Mouse (Mus musculus) MEL (cell line): ENCODE data around the gene Gpr174.

ENCODE experiments used
- CTCF ChIP-seq, 3 experiments: IDR thresholded peaks in 2 of 3; conservative IDR thresholded peaks in 1 of 3; 2 replicates each; pipeline ENCODE4 v1.5.1; 2011 to 2012; ENCODE audit warnings: low read length in 3 of 3, low read depth in 2 of 3, mild to moderate bottlenecking in 2 of 3, improper control_type of control experiment in 1 of 3, inconsistent platforms in 1 of 3, mixed read lengths in 1 of 3, moderate library complexity in 1 of 3; ENCODE audit not compliant: control insufficient read depth in 1 of 3, insufficient read depth in 1 of 3, poor library complexity in 1 of 3, severe bottlenecking in 1 of 3
- E2F4 ChIP-seq: IDR thresholded peaks from 2 replicates; pipeline ENCODE4 v1.6.1; 2011; ENCODE audit warnings: low read depth, low read length, improper control_type of control experiment, borderline replicate concordance
- EP300 ChIP-seq, 2 experiments: IDR thresholded peaks; 2 replicates each; pipeline ENCODE4 v1.6.1; 2011; ENCODE audit warnings: improper control_type of control experiment in 2 of 2, low read length in 2 of 2, low read depth in 1 of 2, mild to moderate bottlenecking in 1 of 2
- MXI1 ChIP-seq: IDR thresholded peaks from 2 replicates; pipeline ENCODE4 v1.6.1; 2011; ENCODE audit warnings: mild to moderate bottlenecking, low read depth, low read length, improper control_type of control experiment
- POLR2A ChIP-seq, 2 experiments: IDR thresholded peaks; 2 replicates each; pipeline ENCODE4 v1.6.1; 2011 to 2012; ENCODE audit warnings: low read length in 2 of 2, mild to moderate bottlenecking in 2 of 2, control low read depth in 1 of 2, improper control_type of control experiment in 1 of 2, low read depth in 1 of 2, moderate library complexity in 1 of 2; ENCODE audit not compliant: control insufficient read depth in 1 of 2, insufficient read depth in 1 of 2, poor library complexity in 1 of 2
- TAL1 ChIP-seq: IDR thresholded peaks from 2 replicates; pipeline ENCODE4 v1.6.1; 2012; ENCODE audit warnings: mild to moderate bottlenecking, inconsistent platforms, low read length, moderate library complexity, mixed read lengths

GRCm38 (mm10) chrX:107277606-107278005, 21.9 kb downstream of the Gpr174 start:
- TF ChIP-seq CTCF (IDR thresholded peaks at IDR 0.05 in 2 of 3, conservative IDR thresholded peaks at IDR 0.05 in 1 of 3; ENCODE audit: control insufficient read depth in 1 of 3, insufficient read depth in 1 of 3, low read depth in 2 of 3, low read length in 3 of 3, poor library complexity in 1 of 3, severe bottlenecking in 1 of 3) (no peak), E2F4 (no peak), EP300 (IDR thresholded peaks at IDR 0.05; ENCODE audit: low read depth in 1 of 2, low read length in 2 of 2) (no peak), POLR2A (IDR thresholded peaks at IDR 0.05; ENCODE audit: control insufficient read depth in 1 of 2, insufficient read depth in 1 of 2, low read depth in 1 of 2, low read length in 2 of 2, poor library complexity in 1 of 2) (no peak), MXI1 (no peak), TAL1 (no peak)
